Mouse (Mus musculus): ENCODE results near the gene Rad51b. TPM values are rescaled to one million over a fixed set of nuclear protein-coding genes. Genes with fewer than 3 reads are reported as not detected.

Gene Rad51b
- polyA plus RNA-seq, 1 experiment from 2014 or later, result 6.3 TPM

DNA sequence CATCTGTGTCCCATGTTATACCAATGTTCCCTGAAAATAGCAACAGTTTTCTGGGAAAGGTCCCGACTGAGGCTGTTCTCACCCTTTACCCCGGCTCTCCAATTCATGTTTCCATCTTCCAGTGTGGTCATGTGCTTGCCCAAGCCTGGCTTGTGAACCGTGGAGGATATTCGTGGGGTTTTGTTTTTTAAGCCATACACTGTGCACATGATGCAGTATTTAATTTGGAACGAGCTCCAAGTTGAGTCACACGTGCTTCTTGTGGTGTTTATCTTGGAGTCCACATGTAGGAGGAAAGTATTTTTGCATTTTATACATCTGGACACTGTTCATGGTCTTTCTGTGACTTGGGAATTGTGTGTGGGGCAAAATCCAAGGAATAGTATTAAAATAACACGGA, 57.5 kb downstream of the Rad51b start:
- 77% methylated on average over 7 of the region's 7 CpGs for WGBS
- H3K36me3 ChIP-seq (ENCODE audit: control insufficient read depth, insufficient read depth, low read length), result no peaks in the 10 kb centered on the region
- ATAC-seq (ENCODE audit: insufficient number of reproducible peaks, low FRiP score, low TSS enrichment, low read depth) (no peak), DNase-seq (ENCODE audit: low spot score) (no peak)
- H3K4me1 ChIP-seq (ENCODE audit: control insufficient read depth, insufficient read depth, low read length), result no peaks in the 10 kb centered on the region
- H3K4me2 ChIP-seq (ENCODE audit: low read depth, severe bottlenecking), result no peak overlapping the region
- no peaks in the 10 kb centered on the region for H3K9me3 ChIP-seq (ENCODE audit: control insufficient read depth, low read length)
- no peak overlapping the region for H3K4me3 ChIP-seq (ENCODE audit: low read depth, low read length)
- no peak overlapping the region for H3K27ac ChIP-seq (replicated peaks; ENCODE audit: low read depth, low read length)
- H3K27me3 ChIP-seq (ENCODE audit: control insufficient read depth, insufficient read depth, low read length), result no peaks in the 10 kb centered on the region
- H3K9ac ChIP-seq (ENCODE audit: low read length), result no peak overlapping the region

- no peaks in the 10 kb centered on the region for H3K4me1 ChIP-seq (ENCODE audit: control insufficient read depth, insufficient read depth, low read length)
- no peaks in the 10 kb centered on the region for H3K9me3 ChIP-seq (ENCODE audit: control insufficient read depth, low read length)
- no peaks in the 10 kb centered on the region for H3K27me3 ChIP-seq (ENCODE audit: control insufficient read depth, insufficient read depth, low read length)
- no peak overlapping the region for H3K27ac ChIP-seq (replicated peaks; ENCODE audit: low read depth, low read length)
- no peak overlapping the region for H3K9ac ChIP-seq (ENCODE audit: low read length)
- no peaks in the 10 kb centered on the region for H3K36me3 ChIP-seq (ENCODE audit: control insufficient read depth, insufficient read depth, low read length)
- no peak for DNase-seq (ENCODE audit: low spot score)
- H3K4me3 ChIP-seq (ENCODE audit: low read depth, low read length), result no peak overlapping the region
- WGBS, result 77% methylated on average over 4 of the region's 4 CpGs
- H3K4me2 ChIP-seq (ENCODE audit: low read depth, severe bottlenecking), result no peak overlapping the region
- ATAC-seq (ENCODE audit: insufficient number of reproducible peaks, low FRiP score, low TSS enrichment, low read depth), result no peak
Observed at GRCm38 (mm10) chr12:79356138-79356537, 59.1 kb downstream of the Rad51b start.

GRCm38 (mm10) chr12:79357631-79358030, 60.5 kb downstream of the Rad51b start:
- WGBS, result 82% methylated on average over 5 of the region's 5 CpGs
- Histone ChIP-seq H3K9ac (ENCODE audit: low read length) (no peak overlapping the region), H3K27me3 (ENCODE audit: control insufficient read depth, insufficient read depth, low read length) (no peaks in the 10 kb centered on the region), H3K9me3 (ENCODE audit: control insufficient read depth, low read length) (no peaks in the 10 kb centered on the region), H3K27ac (replicated peaks; ENCODE audit: low read depth, low read length) (no peak overlapping the region), H3K36me3 (ENCODE audit: control insufficient read depth, insufficient read depth, low read length) (no peaks in the 10 kb centered on the region), H3K4me3 (ENCODE audit: low read depth, low read length) (no peak overlapping the region), H3K4me1 (ENCODE audit: control insufficient read depth, insufficient read depth, low read length) (no peaks in the 10 kb centered on the region), H3K4me2 (ENCODE audit: low read depth, severe bottlenecking) (no peak overlapping the region)
- ATAC-seq (ENCODE audit: insufficient number of reproducible peaks, low FRiP score, low TSS enrichment, low read depth) (no peak), DNase-seq (ENCODE audit: low spot score) (no peak)

DNA sequence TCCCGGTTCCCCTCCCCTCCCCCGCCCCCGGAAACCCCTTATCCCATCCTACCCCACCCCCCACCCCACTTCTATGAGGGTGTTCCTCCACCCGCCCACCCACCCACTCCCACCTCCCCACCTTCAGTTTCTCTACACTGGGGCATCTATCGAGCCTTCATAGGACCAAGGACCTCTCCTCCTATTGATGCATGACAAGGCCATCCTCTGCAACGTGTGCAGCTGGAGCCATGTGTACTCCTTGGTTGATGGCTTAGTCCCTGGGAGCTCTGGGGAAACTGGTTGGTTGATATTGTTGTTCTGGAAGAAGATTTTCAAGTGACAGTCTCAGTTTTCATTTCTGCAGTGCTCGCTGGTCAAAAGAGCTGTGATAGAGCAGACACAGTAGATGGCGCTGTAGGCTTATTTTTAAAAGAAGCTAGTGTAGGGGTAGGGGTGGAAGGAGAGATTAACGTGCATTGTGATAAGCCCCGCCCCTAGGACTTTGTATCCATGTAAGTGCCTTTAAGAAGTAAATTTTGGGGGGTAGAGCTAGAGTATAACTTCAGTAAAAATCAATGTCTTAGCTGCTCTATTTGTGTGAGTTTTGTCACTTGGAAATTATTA, 61.6 kb downstream of the Rad51b start:
- Histone ChIP-seq H3K4me3 (ENCODE audit: low read depth, low read length) (no peak overlapping the region), H3K9me3 (ENCODE audit: control insufficient read depth, low read length) (no peaks in the 10 kb centered on the region), H3K36me3 (ENCODE audit: control insufficient read depth, insufficient read depth, low read length) (no peaks in the 10 kb centered on the region), H3K4me1 (ENCODE audit: control insufficient read depth, insufficient read depth, low read length) (no peaks in the 10 kb centered on the region), H3K27me3 (ENCODE audit: control insufficient read depth, insufficient read depth, low read length) (no peaks in the 10 kb centered on the region), H3K9ac (ENCODE audit: low read length) (no peak overlapping the region), H3K4me2 (ENCODE audit: low read depth, severe bottlenecking) (no peak overlapping the region), H3K27ac (replicated peaks; ENCODE audit: low read depth, low read length) (no peak overlapping the region)
- ATAC-seq (ENCODE audit: insufficient number of reproducible peaks, low FRiP score, low TSS enrichment, low read depth), result no peak
- WGBS, result 26% methylated on average over 10 of the region's 10 CpGs
- DNase-seq (ENCODE audit: low spot score), result peak; percentile 75

GRCm38 (mm10) chr12:79359404-79359803, 62.3 kb downstream of the Rad51b start:
- Histone ChIP-seq H3K9me3 (ENCODE audit: control insufficient read depth, low read length) (no peaks in the 10 kb centered on the region), H3K27me3 (ENCODE audit: control insufficient read depth, insufficient read depth, low read length) (no peaks in the 10 kb centered on the region), H3K4me3 (ENCODE audit: low read depth, low read length) (no peak overlapping the region), H3K36me3 (ENCODE audit: control insufficient read depth, insufficient read depth, low read length) (no peaks in the 10 kb centered on the region), H3K4me1 (ENCODE audit: control insufficient read depth, insufficient read depth, low read length) (no peaks in the 10 kb centered on the region), H3K9ac (ENCODE audit: low read length) (no peak overlapping the region), H3K4me2 (ENCODE audit: low read depth, severe bottlenecking) (no peak overlapping the region), H3K27ac (replicated peaks; ENCODE audit: low read depth, low read length) (no peak overlapping the region)
- no peak for DNase-seq (ENCODE audit: low spot score)
- 99% methylated on average over 2 of the region's 2 CpGs for WGBS
- no peak for ATAC-seq (ENCODE audit: insufficient number of reproducible peaks, low FRiP score, low TSS enrichment, low read depth)

- no peak overlapping the region for H3K4me3 ChIP-seq (ENCODE audit: low read depth, low read length)
- no peaks in the 10 kb centered on the region for H3K4me1 ChIP-seq (ENCODE audit: control insufficient read depth, insufficient read depth, low read length)
- WGBS, result 61% methylated on average over 1 of the region's 1 CpGs
- no peaks in the 10 kb centered on the region for H3K9me3 ChIP-seq (ENCODE audit: control insufficient read depth, low read length)
- peak; percentile 40 for DNase-seq (ENCODE audit: low spot score)
- no peaks in the 10 kb centered on the region for H3K27me3 ChIP-seq (ENCODE audit: control insufficient read depth, insufficient read depth, low read length)
- H3K4me2 ChIP-seq (ENCODE audit: low read depth, severe bottlenecking), result no peak overlapping the region
- no peak for ATAC-seq (ENCODE audit: insufficient number of reproducible peaks, low FRiP score, low TSS enrichment, low read depth)
- no peak overlapping the region for H3K27ac ChIP-seq (replicated peaks; ENCODE audit: low read depth, low read length)
- H3K9ac ChIP-seq (ENCODE audit: low read length), result no peak overlapping the region
- H3K36me3 ChIP-seq (ENCODE audit: control insufficient read depth, insufficient read depth, low read length), result no peaks in the 10 kb centered on the region
Observed at GRCm38 (mm10) chr12:79362219-79362618, 65.1 kb downstream of the Rad51b start.

- WGBS, result 98% methylated on average over 2 of the region's 2 CpGs
- Histone ChIP-seq H3K27ac (replicated peaks; ENCODE audit: low read depth, low read length) (no peak overlapping the region), H3K27me3 (ENCODE audit: control insufficient read depth, insufficient read depth, low read length) (no peaks in the 10 kb centered on the region), H3K9ac (ENCODE audit: low read length) (no peak overlapping the region), H3K36me3 (ENCODE audit: control insufficient read depth, insufficient read depth, low read length) (no peaks in the 10 kb centered on the region), H3K4me1 (ENCODE audit: control insufficient read depth, insufficient read depth, low read length) (no peaks in the 10 kb centered on the region), H3K4me3 (ENCODE audit: low read depth, low read length) (no peak overlapping the region), H3K4me2 (ENCODE audit: low read depth, severe bottlenecking) (no peak overlapping the region), H3K9me3 (ENCODE audit: control insufficient read depth, low read length) (no peaks in the 10 kb centered on the region)
- ATAC-seq (ENCODE audit: insufficient number of reproducible peaks, low FRiP score, low TSS enrichment, low read depth) (no peak), DNase-seq (ENCODE audit: low spot score) (no peak)
Observed at GRCm38 (mm10) chr12:79364284-79364683, 67.2 kb downstream of the Rad51b start.

DNA sequence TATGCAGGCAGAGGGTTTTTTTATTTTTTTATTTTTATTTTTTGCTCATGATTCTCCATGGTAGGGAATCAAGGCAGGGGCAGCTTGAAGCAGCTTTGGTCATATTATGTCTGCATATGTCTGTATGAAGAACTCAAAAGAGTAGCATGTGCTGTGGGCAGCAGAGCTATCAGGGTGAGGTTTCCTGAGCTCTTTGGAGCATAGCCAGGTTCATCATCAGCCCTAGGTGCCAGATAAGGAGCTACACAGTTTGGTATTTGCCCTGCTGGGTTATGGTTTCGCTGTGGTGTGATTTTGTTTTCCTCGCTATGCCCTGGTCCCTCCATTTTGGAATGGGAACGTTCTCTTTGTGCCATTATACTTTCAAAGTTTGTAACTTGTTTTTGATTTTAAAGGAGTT, 71.7 kb downstream of the Rad51b start:
- no peak overlapping the region for H3K4me3 ChIP-seq (ENCODE audit: low read depth, low read length)
- H3K4me1 ChIP-seq (ENCODE audit: control insufficient read depth, insufficient read depth, low read length), result no peaks in the 10 kb centered on the region
- DNase-seq (ENCODE audit: low spot score), result no peak
- no peak overlapping the region for H3K4me2 ChIP-seq (ENCODE audit: low read depth, severe bottlenecking)
- H3K9ac ChIP-seq (ENCODE audit: low read length), result no peak overlapping the region
- no peaks in the 10 kb centered on the region for H3K27me3 ChIP-seq (ENCODE audit: control insufficient read depth, insufficient read depth, low read length)
- H3K36me3 ChIP-seq (ENCODE audit: control insufficient read depth, insufficient read depth, low read length), result no peaks in the 10 kb centered on the region
- WGBS, result 95% methylated on average over 3 of the region's 3 CpGs
- H3K27ac ChIP-seq (replicated peaks; ENCODE audit: low read depth, low read length), result no peak overlapping the region
- no peaks in the 10 kb centered on the region for H3K9me3 ChIP-seq (ENCODE audit: control insufficient read depth, low read length)
- ATAC-seq (ENCODE audit: insufficient number of reproducible peaks, low FRiP score, low TSS enrichment, low read depth), result no peak

GRCm38 (mm10) chr12:79369512-79370165, 72.6 kb downstream of the Rad51b start:
- no peak for DNase-seq (ENCODE audit: low spot score)
- WGBS, result 85% methylated on average over 7 of the region's 7 CpGs
- H3K4me1 ChIP-seq (ENCODE audit: control insufficient read depth, insufficient read depth, low read length), result no peaks in the 10 kb centered on the region

More at GRCm38 (mm10) chr12:79369512-79370165, 72.6 kb downstream of the Rad51b start:
- Histone ChIP-seq H3K27ac (replicated peaks; ENCODE audit: low read depth, low read length) (no peak overlapping the region), H3K9ac (ENCODE audit: low read length) (no peak overlapping the region), H3K27me3 (ENCODE audit: control insufficient read depth, insufficient read depth, low read length) (no peaks in the 10 kb centered on the region), H3K4me3 (ENCODE audit: low read depth, low read length) (no peak overlapping the region), H3K36me3 (ENCODE audit: control insufficient read depth, insufficient read depth, low read length) (no peaks in the 10 kb centered on the region), H3K9me3 (ENCODE audit: control insufficient read depth, low read length) (no peaks in the 10 kb centered on the region), H3K4me2 (ENCODE audit: low read depth, severe bottlenecking) (no peak overlapping the region)
- ATAC-seq (ENCODE audit: insufficient number of reproducible peaks, low FRiP score, low TSS enrichment, low read depth), result no peak
